Mouse (Mus musculus) B cell, adult 2 months (primary cell): Measurements from ENCODE around the gene Atad1.
"Not testable (repeated sequence)": the region's sequence is repeated elsewhere in the genome, so short reads cannot be mapped to it uniquely, and the experiment has no call there.

Experiments
- DNase-seq, 2 experiments: peaks; one replicate each; pipeline ENCODE4 v3.0.0; 2022

The Atad1 gene

GRCm38 (mm10) chr19:32740641-32741345 lies 1.2 kb upstream of the Atad1 start:
- DNase-seq = peak; percentile 34 to 44

DNA sequence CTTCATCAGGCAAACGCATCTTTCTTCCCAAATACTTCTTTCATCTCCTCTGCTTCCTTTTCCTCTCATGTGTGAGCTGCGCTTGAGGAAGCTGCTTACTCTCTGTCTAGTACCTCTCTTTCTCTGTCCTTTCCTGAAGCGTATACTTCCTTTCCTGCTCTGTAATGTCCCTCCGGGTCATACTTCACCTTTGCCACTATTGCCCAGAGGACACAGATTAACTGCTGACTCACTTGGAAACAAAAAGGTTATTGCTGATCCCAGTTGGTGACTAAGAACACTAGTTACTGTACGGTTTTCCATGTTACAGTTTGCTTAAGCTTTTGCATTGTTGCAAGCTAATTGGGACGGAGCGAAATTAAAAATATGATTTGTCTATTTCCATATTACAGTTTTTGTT lies 1.7 kb downstream of the Atad1 start:
- no peak for DNase-seq

- DNase-seq = no peak
Observed at GRCm38 (mm10) chr19:32732922-32733321, 6.7 kb downstream of the Atad1 start.

GRCm38 (mm10) chr19:32729785-32730184 lies 9.8 kb downstream of the Atad1 start:
- DNase-seq = no peak

DNA sequence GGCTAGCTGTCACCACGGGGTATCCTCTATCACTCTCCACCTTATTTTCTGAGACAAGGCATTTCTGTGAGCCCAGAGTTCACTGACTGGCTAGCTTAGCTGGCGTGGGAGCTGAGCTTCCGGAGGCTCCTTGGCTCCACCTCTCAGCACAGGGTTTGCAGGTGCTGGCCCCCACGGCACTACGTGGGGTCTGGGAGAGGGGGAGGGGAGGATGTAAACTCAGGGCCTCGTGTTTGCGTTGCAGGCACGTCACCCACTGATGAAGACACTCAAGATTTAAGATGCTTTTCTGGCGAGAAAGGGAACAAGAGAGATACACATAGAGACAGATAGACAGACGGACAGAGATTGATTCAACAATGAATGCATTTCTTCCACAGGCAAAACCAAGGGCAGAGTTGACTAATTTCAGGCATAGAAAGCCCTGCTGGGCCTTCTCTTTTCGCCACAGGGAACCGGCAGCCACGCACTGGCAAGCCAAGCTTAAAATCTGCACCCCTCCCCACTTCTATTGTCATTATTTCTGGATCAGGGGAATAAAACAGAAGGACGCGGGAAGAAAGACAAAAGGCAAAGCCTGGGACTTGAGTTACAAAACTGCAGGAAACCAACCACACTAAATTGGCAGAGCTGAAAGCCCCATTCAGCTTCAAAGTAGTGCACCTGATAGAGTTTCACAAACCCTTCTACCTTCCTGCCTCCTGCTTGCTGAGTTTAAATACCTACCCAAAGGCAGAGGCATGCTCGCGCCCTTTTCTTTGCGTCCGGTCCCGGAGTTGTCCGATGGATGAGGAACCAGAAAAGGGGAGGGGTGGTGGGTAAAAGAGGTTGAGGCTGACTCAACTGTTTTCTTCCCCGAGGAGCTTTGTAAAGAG lies 12.9 kb downstream of the Atad1 start:
- DNase-seq = peak; percentile 16 to 18

- DNase-seq = no peak
Observed at GRCm38 (mm10) chr19:32723817-32724216, 15.8 kb downstream of the Atad1 start.

- DNase-seq = peak in 1 of 2 experiments; percentile 11
Observed at GRCm38 (mm10) chr19:32720319-32720718, 19.3 kb downstream of the Atad1 start.

GRCm38 (mm10) chr19:32717590-32717989 lies 22.0 kb downstream of the Atad1 start:
- peak in 1 of 2 experiments; percentile 4 for DNase-seq

- DNase-seq = no peak
Observed at GRCm38 (mm10) chr19:32715681-32716080, 23.9 kb downstream of the Atad1 start.

DNA sequence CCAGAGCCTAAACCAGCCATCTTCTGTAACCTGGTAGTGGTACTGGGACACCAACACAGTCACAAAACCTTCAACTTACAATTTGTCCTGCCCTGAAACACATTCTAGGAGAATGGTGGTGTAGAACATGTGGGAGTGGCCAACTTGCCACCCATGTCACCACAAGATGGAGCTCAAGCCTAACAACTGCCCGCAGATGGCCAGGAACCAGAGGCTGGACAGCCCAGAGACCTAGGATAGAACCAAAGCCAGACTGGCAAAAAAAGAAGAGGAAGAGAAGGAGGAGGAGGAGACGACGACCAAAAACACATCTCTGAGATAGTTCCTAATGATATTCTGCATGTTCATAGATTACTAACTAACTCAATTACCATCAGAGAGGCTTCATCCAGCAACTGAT lies 24.4 kb downstream of the Atad1 start:
- DNase-seq = peak; percentile 77 to 78

DNA sequence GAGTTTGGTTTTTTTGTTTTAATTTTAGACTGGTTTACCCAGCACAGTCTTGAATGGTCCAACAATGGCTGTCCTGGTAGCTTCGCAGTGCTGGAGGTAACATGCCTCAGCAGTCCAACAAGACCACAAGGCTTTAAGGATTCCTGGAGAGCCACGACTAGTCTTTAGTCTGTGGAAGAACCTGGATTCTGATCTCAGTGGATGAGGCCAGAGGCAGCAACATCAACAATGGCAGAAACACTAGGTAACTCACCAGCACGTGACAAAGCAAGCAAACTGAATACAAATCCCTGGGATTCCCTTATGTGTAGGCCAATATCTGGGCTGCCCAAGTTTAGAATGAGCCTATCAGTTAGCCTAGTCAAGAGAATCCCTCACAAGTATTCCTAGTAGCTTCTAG lies 26.1 kb downstream of the Atad1 start:
- no peak for DNase-seq

GRCm38 (mm10) chr19:32712588-32713042 lies 27.0 kb downstream of the Atad1 start:
- DNase-seq = peak; percentile 91 to 94

DNA sequence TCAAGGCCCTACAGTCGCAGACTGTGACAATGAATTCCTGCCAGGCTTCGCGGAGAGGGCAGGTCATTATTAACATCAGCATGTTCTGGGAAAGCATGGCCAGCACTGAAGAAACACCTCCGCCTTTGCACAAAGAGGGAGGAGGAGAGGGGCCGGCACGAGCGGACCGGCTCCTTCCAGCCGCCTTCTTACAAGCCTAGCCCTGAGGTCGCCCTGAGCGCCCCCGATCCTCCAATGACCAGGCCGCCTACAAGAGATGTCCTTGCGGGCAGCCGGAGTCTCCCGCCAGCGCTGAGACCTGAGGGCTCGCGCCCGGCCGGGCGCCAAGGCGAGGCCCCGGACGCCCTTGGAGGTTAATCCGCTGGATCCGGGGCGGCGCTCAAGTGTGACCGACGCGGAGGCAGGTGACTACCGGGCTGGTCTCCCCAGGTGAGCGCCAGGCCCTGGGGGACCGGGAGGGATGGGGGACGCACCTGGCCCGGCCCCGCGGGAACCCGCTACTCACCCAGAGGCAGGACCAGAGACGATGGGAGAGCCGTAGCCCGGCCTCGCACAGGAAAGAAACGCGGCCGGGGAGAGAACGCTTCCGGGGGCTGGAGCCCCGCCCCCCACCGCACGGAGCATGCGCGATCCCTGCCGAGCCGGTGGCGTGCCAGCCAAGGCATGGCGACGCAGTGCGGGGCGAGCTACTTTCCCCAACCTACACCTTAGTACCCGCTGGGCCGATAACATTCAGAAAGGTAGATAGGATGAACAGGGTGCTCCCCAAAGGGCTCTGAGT lies 27.6 kb downstream of the Atad1 start:
- DNase-seq = peak; percentile 95 to 96

DNA sequence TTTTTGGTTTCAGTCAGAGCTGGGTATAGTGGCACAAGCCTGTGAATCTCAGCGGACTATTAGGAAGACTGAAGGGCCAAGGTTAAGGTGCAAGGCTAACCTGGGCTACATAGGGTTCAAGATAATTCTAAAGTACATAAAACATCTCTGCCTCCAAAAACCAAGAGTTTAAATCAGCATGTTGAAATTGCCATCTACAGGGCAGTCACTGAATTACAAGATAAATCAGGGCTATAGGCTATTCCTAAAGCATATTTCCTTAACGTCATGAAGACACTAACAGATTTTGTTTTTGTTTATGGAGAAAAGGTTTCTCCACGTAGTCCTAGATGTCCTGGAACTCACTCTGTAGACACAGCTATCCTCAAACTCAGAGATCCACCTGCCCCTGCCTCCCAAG lies 29.3 kb downstream of the Atad1 start:
- DNase-seq = peak; percentile 18 to 25

- no peak for DNase-seq
Observed at GRCm38 (mm10) chr19:32708996-32709395, 30.6 kb downstream of the Atad1 start.

DNA sequence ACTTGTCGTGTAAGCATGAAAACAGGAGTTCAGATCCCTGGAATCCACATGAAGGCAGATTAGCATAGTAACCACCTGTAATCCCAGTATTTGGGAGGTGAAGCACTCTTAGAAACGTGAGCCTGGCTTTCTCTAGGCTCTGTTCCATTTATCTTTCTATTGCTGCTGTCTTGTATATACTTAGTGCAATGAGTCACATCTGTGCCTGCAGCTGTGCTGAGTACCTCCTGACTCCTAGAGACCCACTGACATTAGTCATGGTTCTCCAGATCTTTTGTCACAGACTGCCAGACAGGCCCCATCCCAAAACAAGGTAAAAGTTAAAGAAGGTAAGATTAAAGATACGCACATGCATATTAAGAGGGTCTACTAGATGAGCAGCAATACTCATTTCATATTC lies 37.4 kb downstream of the Atad1 start:
- DNase-seq = no peak

GRCm38 (mm10) chr19:32696674-32697073 lies 42.9 kb downstream of the Atad1 start:
- no peak for DNase-seq

DNA sequence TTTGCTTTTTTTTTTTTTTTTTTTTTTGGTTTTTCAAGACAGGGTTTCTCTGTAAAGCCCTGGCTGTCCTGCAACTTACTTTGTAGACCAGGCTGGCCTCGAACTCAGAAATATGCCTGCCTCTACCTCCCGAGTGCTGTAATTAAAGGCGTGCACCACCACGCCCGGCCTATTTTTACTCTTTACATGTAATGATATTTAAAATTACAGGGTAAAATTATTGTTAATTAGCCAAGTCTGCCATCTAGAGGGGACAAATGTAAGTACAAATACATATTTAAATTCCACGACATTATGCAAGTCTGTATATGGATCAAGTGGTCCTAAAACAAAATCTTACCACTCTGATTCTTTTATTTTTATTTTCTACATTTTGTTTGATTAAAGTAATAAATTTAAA lies 49.9 kb downstream of the Atad1 start:
- DNase-seq = peak; percentile 34

DNA sequence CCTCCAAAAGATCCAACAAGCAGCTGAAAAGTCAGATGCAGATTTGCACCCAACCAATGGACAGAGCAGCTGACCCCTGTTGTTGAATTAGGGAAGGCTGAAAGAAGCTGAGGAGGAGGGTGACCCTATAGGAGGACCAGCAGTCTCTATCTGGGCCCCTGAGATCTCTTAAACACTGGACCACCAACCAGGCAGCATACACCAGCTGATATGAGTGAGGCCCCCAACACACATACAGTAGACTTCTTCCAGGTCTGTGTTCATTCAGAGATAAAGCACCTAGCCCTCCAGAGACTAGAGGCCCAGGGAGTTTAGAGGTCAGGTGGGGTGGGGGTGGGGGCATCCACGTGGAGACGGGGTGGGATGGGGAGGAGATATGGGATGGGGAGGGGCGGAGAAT lies 51.4 kb downstream of the Atad1 start:
- not testable (repeated sequence) for DNase-seq

GRCm38 (mm10) chr19:32687721-32688120 lies 51.9 kb downstream of the Atad1 start:
- DNase-seq = no peak

DNA sequence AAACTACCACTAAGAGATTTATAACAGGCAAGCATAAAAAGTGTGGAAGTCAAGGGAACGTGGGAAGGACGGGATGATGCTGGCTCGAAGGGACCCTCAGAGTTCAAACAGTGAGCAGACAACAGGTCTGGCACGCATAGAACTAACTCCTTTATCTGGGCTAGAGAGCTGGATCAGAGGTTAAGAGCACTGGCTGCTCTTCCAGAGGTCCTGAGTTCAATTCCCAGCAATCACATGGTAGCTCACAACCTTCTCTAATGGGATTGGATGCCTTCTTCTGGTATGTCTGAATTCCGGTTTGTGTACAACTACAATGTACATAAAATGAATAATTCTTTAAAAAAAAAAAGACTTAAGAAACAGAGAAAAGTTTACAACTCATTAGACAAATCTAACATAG lies 56.5 kb downstream of the Atad1 start:
- DNase-seq = no peak

DNA sequence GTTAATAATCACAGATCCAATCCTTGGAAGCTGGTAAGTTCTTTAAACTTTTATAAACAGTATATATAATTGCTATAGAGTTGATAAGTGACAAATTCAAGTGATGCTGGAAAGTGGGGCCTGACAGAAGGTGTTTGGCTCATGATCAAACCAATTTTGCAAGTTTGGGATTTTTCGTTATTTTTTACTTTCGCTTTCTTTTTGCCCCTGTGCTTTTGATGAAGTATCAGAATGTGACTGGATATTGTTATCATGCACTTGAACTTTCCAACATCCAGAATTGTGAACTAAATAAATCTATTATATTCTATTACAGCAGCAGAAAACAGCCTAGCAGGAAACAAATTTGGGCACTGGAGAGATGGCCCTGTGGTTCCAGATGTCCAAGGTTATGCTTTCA lies 58.7 kb downstream of the Atad1 start:
- DNase-seq = no peak

DNA sequence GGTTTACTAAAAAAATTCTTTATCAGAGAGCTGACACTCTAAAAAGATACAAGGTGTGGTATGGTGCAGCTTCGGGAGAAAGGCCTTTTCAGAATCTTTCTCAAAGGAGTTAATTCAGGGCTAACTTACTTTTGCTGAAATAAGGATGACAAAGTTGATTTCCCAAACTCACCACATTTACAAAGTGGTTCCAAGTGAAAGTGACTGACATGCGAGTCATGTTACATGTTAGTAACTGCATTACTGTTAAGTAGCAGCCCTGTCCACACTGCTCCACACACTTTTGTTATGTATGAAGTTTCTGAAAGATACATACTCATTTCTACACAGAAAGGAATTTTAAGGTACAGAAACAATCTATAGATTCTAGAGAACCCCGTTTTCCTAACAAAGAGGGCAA lies 63.8 kb downstream of the Atad1 start:
- DNase-seq = no peak
